Mouse (Mus musculus) neutrophil, adult 83 days (primary cell): Measurements from ENCODE around the gene Gm12355. TPM values are rescaled to one million over a fixed set of nuclear protein-coding genes. Genes with fewer than 3 reads are reported as not detected.

ENCODE experiments used
- total RNA-seq, 2 experiments: library from RNA; stranded (reverse); gene quantifications; one replicate each; pipeline ENCODE4 v1.2.4; 2023

The Gm12355 gene
- total RNA-seq: 10 to 100 TPM; 19.7 to 20.5 TPM

DNA sequence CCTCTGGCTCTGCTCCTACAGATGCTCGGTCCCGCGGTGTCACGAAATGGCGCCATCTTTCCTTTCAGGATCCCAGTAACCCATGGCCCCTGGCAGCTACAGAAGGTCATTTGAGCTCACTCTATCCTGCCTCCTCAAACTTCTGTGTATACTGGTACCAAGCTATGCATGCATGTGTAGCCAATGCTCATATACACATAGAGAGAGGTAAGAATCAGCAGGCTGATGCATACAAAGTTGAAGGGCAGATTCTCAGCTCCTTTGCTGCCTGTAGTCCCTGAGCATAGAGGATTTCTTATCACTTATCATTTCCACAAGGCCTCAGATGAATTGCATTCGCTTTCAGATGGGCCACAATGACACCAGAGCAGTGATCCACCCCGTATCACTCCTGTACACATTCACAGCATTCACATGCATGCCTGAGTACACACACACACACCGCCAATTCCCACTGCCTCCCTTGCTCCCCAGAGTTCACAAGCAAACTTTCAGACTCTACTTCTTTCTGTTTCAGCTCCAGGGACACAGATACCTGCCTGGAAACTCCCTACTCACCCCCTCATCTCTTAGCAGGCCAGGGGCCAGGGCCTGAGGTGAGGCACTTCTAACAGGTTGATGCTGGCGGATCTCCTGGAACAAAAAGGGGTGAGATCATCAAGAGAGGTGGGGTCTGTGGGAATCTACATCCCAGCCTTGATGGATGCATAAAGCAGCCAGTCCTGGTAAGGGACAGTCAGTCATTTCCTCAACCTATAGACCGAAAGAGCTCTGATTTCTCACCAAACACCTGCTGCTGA is at the start of gene Gm12355, which contains the start of gene Gsdma3:
Gene Gm12355 (minus strand): TSS at position 51 of the 800 bp plus-strand sequence.
Gene Gsdma3 (plus strand): TSS at position 750 of the 800 bp plus-strand sequence.

GRCm38 (mm10) chr11:98664091-98664490 is 38.6 kb upstream of the Gm12355 start, which contains the start of gene Gsdma:
TSS of gene Gsdma (plus strand) at chr11:98664351.

GRCm38 (mm10) chr11:98646459-98646858 is 21.0 kb upstream of the Gm12355 start, which contains the start of gene Gsdma2:
TSS of gene Gsdma2 (plus strand) at chr11:98646759.

GRCm38 (mm10) chr11:98597991-98598390 is 27.5 kb downstream of the Gm12355 start, which contains the start of gene Lrrc3c:
TSS of gene Lrrc3c (plus strand) at chr11:98598291.

GRCm38 (mm10) chr11:98586892-98587563 is 38.4 kb downstream of the Gm12355 start, which contains the start of gene Ormdl3:
TSS of gene Ormdl3 (minus strand) at chr11:98587368.

Other genes with a start within 250 kb of the Gm12355 start
- under 1 TPM in 1 of 2 experiments, not detected in 1; 0.50 TPM for gene Tcap, start 241.8 kb downstream of the Gm12355 start, total RNA-seq
- gene Pnmt, start 239.2 kb downstream of the Gm12355 start, total RNA-seq: not detected
- gene Pgap3, start 225.2 kb downstream of the Gm12355 start, total RNA-seq: 1 to 10 TPM; 2.3 to 3.6 TPM
- gene Erbb2, start 213.2 kb downstream of the Gm12355 start, total RNA-seq: under 1 TPM in 1 of 2 experiments, not detected in 1; 0.13 TPM
- 10 to 100 TPM; 36.4 to 39.4 TPM for gene Mien1, start 186.7 kb downstream of the Gm12355 start, total RNA-seq
- not detected for gene Grb7, start 179.3 kb downstream of the Gm12355 start, total RNA-seq
- gene Ikzf3, start 79.6 kb downstream of the Gm12355 start, total RNA-seq: 1 to 10 TPM; 3.0 to 3.1 TPM
- gene Zpbp2, start 74.6 kb downstream of the Gm12355 start, total RNA-seq: under 1 TPM in 1 of 2 experiments, not detected in 1; 0.33 TPM
- gene Ormdl3, start 38.3 kb downstream of the Gm12355 start, total RNA-seq: 10 to 100 TPM in 1 of 2 experiments, 1 to 10 TPM in 1; 8.6 to 11.0 TPM
- not detected for gene Lrrc3c, start 27.4 kb downstream of the Gm12355 start, total RNA-seq
- under 1 TPM in 1 of 2 experiments, not detected in 1; 0.57 TPM for gene Gsdma3, start 699 bp upstream of the Gm12355 start, total RNA-seq
- not detected for gene Gsdma2, start 21.1 kb upstream of the Gm12355 start, total RNA-seq
- gene Gsdma, start 38.7 kb upstream of the Gm12355 start, total RNA-seq: not detected
- gene Psmd3, start 56.9 kb upstream of the Gm12355 start, total RNA-seq: 10 to 100 TPM; 46.3 to 52.0 TPM
- gene Csf3, start 75.6 kb upstream of the Gm12355 start, total RNA-seq: under 1 TPM in 1 of 2 experiments, not detected in 1; 0.33 TPM
- gene Med24, start 103.8 kb upstream of the Gm12355 start, total RNA-seq: 10 to 100 TPM; 39.0 to 54.0 TPM
- 10 to 100 TPM; 24.3 to 28.2 TPM for gene Thra, start 115.0 kb upstream of the Gm12355 start, total RNA-seq
- gene Nr1d1, start 149.7 kb upstream of the Gm12355 start, total RNA-seq: 1 to 10 TPM in 1 of 2 experiments, under 1 TPM in 1; 0.68 to 1.1 TPM
- gene Msl1, start 169.9 kb upstream of the Gm12355 start, total RNA-seq: 100 to 1,000 TPM; 193 to 195 TPM
- 10 to 100 TPM; 50.6 to 51.9 TPM for gene Casc3, start 179.2 kb upstream of the Gm12355 start, total RNA-seq
- under 1 TPM; 0.11 to 0.53 TPM for gene Rapgefl1, start 211.1 kb upstream of the Gm12355 start, total RNA-seq
- 10 to 100 TPM; 26.3 to 31.6 TPM for gene Wipf2, start 238.0 kb upstream of the Gm12355 start, total RNA-seq